Mouse (Mus musculus): ENCODE measurements at regions not wholly inside any gene's neighbourhood (a gene's known extent, or its start where the extent isn't known, plus 50 kb on each side); places are given as distances from the start of the nearest gene placed in this dataset.

DNA sequence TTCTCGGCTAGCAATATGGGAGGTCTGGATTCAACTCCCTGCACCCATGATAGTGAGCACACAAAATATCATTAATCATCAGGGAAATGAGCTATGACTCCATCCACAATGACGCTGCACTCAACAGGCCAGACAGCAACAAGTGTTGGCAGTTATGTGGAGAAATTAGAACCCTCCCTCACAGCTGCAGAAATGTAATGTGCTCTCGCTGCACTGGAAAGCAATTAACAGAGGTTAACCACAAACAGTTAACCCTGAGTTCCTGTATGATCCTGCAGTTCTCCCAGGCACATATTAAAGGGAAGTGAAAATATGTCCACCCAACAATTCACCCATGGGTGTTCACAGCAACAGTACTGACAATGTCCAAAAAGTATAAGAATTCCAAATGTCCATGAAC is 54.0 kb upstream of the Jade2 start:
- Histone ChIP-seq H3K4me3 (no peak overlapping the region), H3K4me1 (peaks cover 14% of the 10 kb centered on the region), H3K27me3 (ENCODE audit: insufficient read depth, poor library complexity, severe bottlenecking) (0 out of 2 replicates have a peak, but pooled peaks cover 3% of the 10 kb centered on the region), H3K9me3 (no peaks in the 10 kb centered on the region), H3K36me3 (no peaks in the 10 kb centered on the region), H3K27ac (no peak overlapping the region)
- no peak for DNase-seq (ENCODE audit: low spot score)
- 77% methylated on average over 3 of the region's 3 CpGs for WGBS

DNA sequence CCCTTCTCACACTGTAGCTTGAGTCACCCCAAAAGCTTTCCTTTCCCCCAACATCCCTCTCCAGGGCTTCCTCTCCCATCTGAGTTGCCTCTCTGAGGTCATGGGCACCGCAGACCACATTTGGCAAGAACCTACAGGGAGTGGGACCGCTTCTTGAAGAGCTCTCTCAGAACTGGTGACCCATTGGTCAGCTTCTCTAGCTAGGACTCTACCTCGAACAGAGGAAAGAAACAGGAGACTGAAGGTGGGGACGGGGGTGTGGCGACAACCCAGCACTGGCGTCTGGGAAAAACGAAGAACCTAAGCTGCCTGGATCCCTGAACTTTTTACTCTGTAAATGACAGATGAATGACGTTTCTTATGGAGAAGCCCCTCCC is 51.8 kb upstream of the Cdkn2aipnl start:
- Histone ChIP-seq H3K27me3 (ENCODE audit: insufficient read depth, poor library complexity, severe bottlenecking) (no peaks in the 10 kb centered on the region), H3K4me1 (peaks cover 35% of the 10 kb centered on the region), H3K27ac (peak overlapping the region; percentile 80), H3K36me3 (no peaks in the 10 kb centered on the region), H3K4me3 (peak overlapping the region; percentile 59), H3K9me3 (no peaks in the 10 kb centered on the region)
- 11% methylated on average over 8 of the region's 8 CpGs for WGBS
- DNase-seq (ENCODE audit: low spot score): no peak

GRCm38 (mm10) chr11:51916033-51916929 is 51.2 kb upstream of the Cdkn2aipnl start:
- DNase-seq (ENCODE audit: low spot score): peak; percentile 91
- Histone ChIP-seq H3K4me1 (peaks cover 35% of the 10 kb centered on the region), H3K27ac (peak overlapping the region; percentile 80), H3K9me3 (no peaks in the 10 kb centered on the region), H3K27me3 (ENCODE audit: insufficient read depth, poor library complexity, severe bottlenecking) (no peaks in the 10 kb centered on the region), H3K4me3 (peak overlapping the region; percentile 59), H3K36me3 (no peaks in the 10 kb centered on the region)
- under 1% methylated on average over 29 of the region's 29 CpGs for WGBS
